8 mouse cellular contexts compared by ENCODE assay signal in the genomic region with DNA sequence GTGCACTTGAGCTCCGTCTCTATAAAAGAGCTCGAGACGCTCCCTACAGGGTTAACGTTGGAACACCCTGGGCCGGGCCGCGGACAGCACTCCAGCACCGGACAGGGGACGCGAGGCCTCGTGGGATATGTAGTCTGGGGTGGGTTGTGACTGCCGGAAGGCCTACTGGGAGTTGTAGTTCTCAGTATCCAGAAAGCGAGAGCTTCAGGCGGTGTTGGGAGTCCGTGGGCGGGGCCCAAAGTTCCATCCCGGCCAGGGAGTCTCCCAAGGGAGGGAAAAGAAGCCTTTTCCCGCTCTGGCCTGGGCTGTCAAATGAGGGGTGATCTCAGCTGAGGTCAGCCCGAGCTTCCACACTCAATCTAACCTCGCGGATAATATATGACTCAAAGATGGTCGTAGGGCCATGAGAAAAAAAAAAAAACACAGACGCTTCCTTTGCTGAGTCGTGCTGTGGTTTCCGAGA. TPM values are rescaled to one million over a fixed set of nuclear protein-coding genes. Genes with fewer than 3 reads are reported as not detected.
A peak's percentile ranks its signal among the peaks of the same experiment; 100 is the strongest.
DNase-seq lines count a peak whose midpoint lies in the region; ATAC-seq and TF ChIP-seq lines count a peak whose summit lies in the region.

No protein-coding gene starts in this region.

- WGBS in heart, embryonic 12.5 days = under 1% methylated on average over 25 of the region's 25 CpGs
- 0% methylated on average over 25 of the region's 25 CpGs for WGBS in kidney, postnatal 0 days
- WGBS in liver, embryonic 11.5 days = under 1% methylated on average over 25 of the region's 25 CpGs
- under 1% methylated on average over 25 of the region's 25 CpGs for WGBS in stomach, embryonic 14.5 days

- H3K79me3 ChIP-seq in C2C12 (ENCODE audit: low read depth) = peaks cover 15% of the 10 kb centered on the region

- no peak for TF ChIP-seq CTCF in C2C12 (IDR thresholded peaks at IDR 0.05; ENCODE audit: control insufficient read depth, insufficient read depth, insufficient read length)
- no peak for TF ChIP-seq CTCF in brain, embryonic 14.5 days (IDR thresholded peaks at IDR 0.05; ENCODE audit: borderline replicate concordance, extremely low read depth, insufficient read depth, insufficient read length)
- TF ChIP-seq CTCF in kidney, postnatal 0 days (IDR thresholded peaks at IDR 0.05; ENCODE audit: low read depth) = no peak

- H3K4me3 ChIP-seq in C2C12 (ENCODE audit: insufficient read depth, poor library complexity, severe bottlenecking) = peak overlapping the region; percentile 57
- peak overlapping the region; percentile 79 for H3K4me3 ChIP-seq in erythroblast, embryonic 14.5 days (replicated peaks)
- peak overlapping the region; percentile 68 for H3K4me3 ChIP-seq in heart, embryonic 12.5 days
- H3K4me3 ChIP-seq in kidney, postnatal 0 days (replicated peaks; ENCODE audit: low read depth, low read length) = peak overlapping the region; percentile 62
- peak overlapping the region; percentile 60 for H3K4me3 ChIP-seq in liver, embryonic 11.5 days (ENCODE audit: low read depth, low read length)
- H3K4me3 ChIP-seq in stomach, embryonic 14.5 days (ENCODE audit: low read depth, low read length) = peak overlapping the region; percentile 69

- peak overlapping the region; percentile 86 for H3K4me2 ChIP-seq in heart, embryonic 12.5 days
- H3K4me2 ChIP-seq in kidney, postnatal 0 days (ENCODE audit: low read length) = peak overlapping the region; percentile 77
- peak overlapping the region; percentile 79 for H3K4me2 ChIP-seq in liver, embryonic 11.5 days
- peak overlapping the region; percentile 94 for H3K4me2 ChIP-seq in stomach, embryonic 14.5 days (replicated peaks; ENCODE audit: low read depth, low read length)

- peaks cover 33% of the 10 kb centered on the region for H3K36me3 ChIP-seq in C2C12 (ENCODE audit: control insufficient read depth, insufficient read depth)
- H3K36me3 ChIP-seq in erythroblast, embryonic 14.5 days (ENCODE audit: control insufficient read depth) = peaks cover 32% of the 10 kb centered on the region
- H3K36me3 ChIP-seq in heart, embryonic 12.5 days = peaks cover 34% of the 10 kb centered on the region
- H3K36me3 ChIP-seq in kidney, postnatal 0 days (ENCODE audit: insufficient read depth, low read length) = peaks cover 24% of the 10 kb centered on the region
- H3K36me3 ChIP-seq in liver, embryonic 11.5 days (ENCODE audit: control insufficient read depth, insufficient read depth, low read length) = peaks cover 27% of the 10 kb centered on the region
- peaks cover 25% of the 10 kb centered on the region for H3K36me3 ChIP-seq in stomach, embryonic 14.5 days (ENCODE audit: control insufficient read depth, insufficient read depth, low read length)

- peak overlapping the region; percentile 78 for H3K9ac ChIP-seq in heart, embryonic 12.5 days
- peak overlapping the region; percentile 63 for H3K9ac ChIP-seq in kidney, postnatal 0 days (ENCODE audit: low read depth, low read length)
- H3K9ac ChIP-seq in liver, embryonic 11.5 days (ENCODE audit: low read depth, low read length) = peak overlapping the region; percentile 72
- peak overlapping the region; percentile 58 for H3K9ac ChIP-seq in stomach, embryonic 14.5 days (replicated peaks; ENCODE audit: low read depth, low read length)

- ATAC-seq in heart, embryonic 12.5 days (ENCODE audit: insufficient number of reproducible peaks, low FRiP score) = peak; percentile 95
- ATAC-seq in kidney, postnatal 0 days (replicated peaks; ENCODE audit: low FRiP score, low read depth) = peak; percentile 95
- ATAC-seq in liver, embryonic 11.5 days (replicated peaks; ENCODE audit: low FRiP score) = peak; percentile 94
- peak; percentile 94 for ATAC-seq in stomach, embryonic 14.5 days (ENCODE audit: insufficient number of reproducible peaks, insufficient read depth, low FRiP score, low read depth)

- H3K79me2 ChIP-seq in C2C12 (ENCODE audit: control insufficient read depth, insufficient read depth) = peaks cover 25% of the 10 kb centered on the region

- H3K27ac ChIP-seq in heart, embryonic 12.5 days (ENCODE audit: poor library complexity, severe bottlenecking) = peak overlapping the region; percentile 97
- peak overlapping the region; percentile 96 for H3K27ac ChIP-seq in kidney, postnatal 0 days
- H3K27ac ChIP-seq in liver, embryonic 11.5 days (ENCODE audit: low read depth, low read length) = peak overlapping the region; percentile 22; the same call in 1 of the 2 replicates
- H3K27ac ChIP-seq in stomach, embryonic 14.5 days (ENCODE audit: low read length) = peak overlapping the region; percentile 94

- H3K27me3 ChIP-seq in C2C12 (ENCODE audit: control insufficient read depth, insufficient read depth, insufficient read length) = no peaks in the 10 kb centered on the region
- peaks cover 12% of the 10 kb centered on the region for H3K27me3 ChIP-seq in erythroblast, embryonic 14.5 days (ENCODE audit: control insufficient read depth)
- peaks cover 14% of the 10 kb centered on the region; the same call in 1 of the 2 replicates for H3K27me3 ChIP-seq in heart, embryonic 12.5 days (replicated peaks)
- H3K27me3 ChIP-seq in kidney, postnatal 0 days (ENCODE audit: insufficient read depth, low read length) = no peaks in the 10 kb centered on the region
- H3K27me3 ChIP-seq in liver, embryonic 11.5 days (replicated peaks; ENCODE audit: control insufficient read depth, insufficient read depth, low read length) = peaks cover 5% of the 10 kb centered on the region
- no peaks in the 10 kb centered on the region for H3K27me3 ChIP-seq in stomach, embryonic 14.5 days (ENCODE audit: control insufficient read depth, insufficient read depth, low read length)

- peaks cover 28% of the 10 kb centered on the region for H3K4me1 ChIP-seq in erythroblast, embryonic 14.5 days (ENCODE audit: control insufficient read depth)
- H3K4me1 ChIP-seq in heart, embryonic 12.5 days (replicated peaks) = peaks cover 39% of the 10 kb centered on the region
- H3K4me1 ChIP-seq in kidney, postnatal 0 days (replicated peaks; ENCODE audit: insufficient read depth, low read length) = peaks cover 15% of the 10 kb centered on the region; the same call in 1 of the 2 replicates
- peaks cover 6% of the 10 kb centered on the region for H3K4me1 ChIP-seq in liver, embryonic 11.5 days (replicated peaks; ENCODE audit: control insufficient read depth, insufficient read depth, low read length)
- peaks cover 27% of the 10 kb centered on the region for H3K4me1 ChIP-seq in stomach, embryonic 14.5 days (ENCODE audit: control insufficient read depth, insufficient read depth, low read length)

- peaks cover 19% of the 10 kb centered on the region for H3K9me3 ChIP-seq in erythroblast, embryonic 14.5 days (ENCODE audit: control insufficient read depth, low read length)
- H3K9me3 ChIP-seq in heart, embryonic 12.5 days (replicated peaks) = peaks cover 18% of the 10 kb centered on the region
- H3K9me3 ChIP-seq in kidney, postnatal 0 days (replicated peaks; ENCODE audit: low read length) = no peaks in the 10 kb centered on the region
- peaks cover 3% of the 10 kb centered on the region; the same call in 1 of the 2 replicates for H3K9me3 ChIP-seq in liver, embryonic 11.5 days (ENCODE audit: control insufficient read depth, low read length)
- H3K9me3 ChIP-seq in stomach, embryonic 14.5 days (ENCODE audit: control insufficient read depth, low read depth, low read length) = no peaks in the 10 kb centered on the region

- H3ac ChIP-seq in C2C12 (ENCODE audit: control insufficient read depth, insufficient read length, low read depth) = peak overlapping the region; percentile 42

- TF ChIP-seq POLR2A in brain, embryonic 14.5 days (IDR thresholded peaks at IDR 0.05; ENCODE audit: borderline replicate concordance, extremely low read depth, insufficient read depth, insufficient read length, poor library complexity, severe bottlenecking) = 0 out of 2 replicates have a peak, but pooled peaks have one; percentile 16

- DNase-seq in brain, embryonic 14.5 days (ENCODE audit: low read depth) = peak; percentile 99
- peak; percentile 99 for DNase-seq in kidney, postnatal 0 days (ENCODE audit: low spot score)
- peak; percentile 89 for DNase-seq in liver, embryonic 11.5 days (ENCODE audit: low spot score)
- peak; percentile 91 for DNase-seq in naive thymus-derived CD4-positive, alpha-beta T cell, adult 2 months (ENCODE audit: low read depth)

TF ChIP-seq in C2C12, 6 proteins besides CTCF, POLR2A, EP300 and RAD21 (continues in another document):
- TF ChIP-seq USF1 (IDR thresholded peaks at IDR 0.05; ENCODE audit: low read depth) = no peak
- TF ChIP-seq MAX (IDR thresholded peaks at IDR 0.05) = no peak
- no peak for TF ChIP-seq MYOG (IDR thresholded peaks at IDR 0.05; ENCODE audit: control insufficient read depth, extremely low read depth, insufficient read length)
- no peak for TF ChIP-seq MYOD1 (IDR thresholded peaks at IDR 0.05; ENCODE audit: control insufficient read depth, insufficient read length, low read depth)
- TF ChIP-seq CEBPB (IDR thresholded peaks at IDR 0.05; ENCODE audit: low read depth) = no peak

RNA-seq across cellular contexts. Expression of a gene that starts 0.9 kb away (rescaled TPM):
- 5.2 TPM for polyA plus RNA-seq in C2C12 (2012; fragmentation: generic; extraction: Trizol)
- polyA plus RNA-seq in brain, embryonic 14.5 days (2012; rRNA removed) = 58.3 and 69.5 TPM in 2 replicates
- 0.17 and 0.27 TPM in 2 replicates for polyA plus RNA-seq in erythroblast, embryonic 14.5 days (2012)
- 24.7 and 24.9 TPM in 2 replicates for polyA plus RNA-seq in heart, embryonic 12.5 days (2016; fragmentation: Nextera tagmentation; extraction: Ambion mirVana)
- polyA plus RNA-seq in kidney, postnatal 0 days (2015; fragmentation: Nextera tagmentation; extraction: Ambion mirVana) = 13.8 and 15.2 TPM in 2 replicates
- 10.5 and 11.9 TPM in 2 replicates for polyA plus RNA-seq in liver, embryonic 11.5 days (2014; fragmentation: Nextera tagmentation; extraction: Ambion mirVana)
- 24.7 and 25.1 TPM in 2 replicates for polyA plus RNA-seq in stomach, embryonic 14.5 days (2014; fragmentation: Nextera tagmentation; extraction: Ambion mirVana)

RNA-seq across cellular contexts. Expression of a gene that starts 25.4 kb away (rescaled TPM):
- polyA plus RNA-seq in C2C12 (2012; fragmentation: generic; extraction: Trizol) = 38.4 TPM
- polyA plus RNA-seq in brain, embryonic 14.5 days (2012; rRNA removed) = 138 and 148 TPM in 2 replicates
- 5.8 and 6.6 TPM in 2 replicates for polyA plus RNA-seq in erythroblast, embryonic 14.5 days (2012)
- polyA plus RNA-seq in heart, embryonic 12.5 days (2016; fragmentation: Nextera tagmentation; extraction: Ambion mirVana) = 112 and 115 TPM in 2 replicates
- polyA plus RNA-seq in kidney, postnatal 0 days (2015; fragmentation: Nextera tagmentation; extraction: Ambion mirVana) = 121 and 130 TPM in 2 replicates
- 99.3 and 101 TPM in 2 replicates for polyA plus RNA-seq in liver, embryonic 11.5 days (2014; fragmentation: Nextera tagmentation; extraction: Ambion mirVana)
- 157 and 164 TPM in 2 replicates for polyA plus RNA-seq in stomach, embryonic 14.5 days (2014; fragmentation: Nextera tagmentation; extraction: Ambion mirVana)

RNA-seq across cellular contexts. Expression of a gene that starts 37.9 kb away (rescaled TPM):
- 2.8 TPM for polyA plus RNA-seq in C2C12 (2012; fragmentation: generic; extraction: Trizol)
- polyA plus RNA-seq in brain, embryonic 14.5 days (2012; rRNA removed) = 0.38 and 0.98 TPM in 2 replicates
- not detected in 2 replicates for polyA plus RNA-seq in erythroblast, embryonic 14.5 days (2012)
- 56.9 and 57.6 TPM in 2 replicates for polyA plus RNA-seq in heart, embryonic 12.5 days (2016; fragmentation: Nextera tagmentation; extraction: Ambion mirVana)
- polyA plus RNA-seq in kidney, postnatal 0 days (2015; fragmentation: Nextera tagmentation; extraction: Ambion mirVana) = 11.2 and 12.3 TPM in 2 replicates
- 16.4 and 17.3 TPM in 2 replicates for polyA plus RNA-seq in liver, embryonic 11.5 days (2014; fragmentation: Nextera tagmentation; extraction: Ambion mirVana)
- 19.7 and 19.8 TPM in 2 replicates for polyA plus RNA-seq in stomach, embryonic 14.5 days (2014; fragmentation: Nextera tagmentation; extraction: Ambion mirVana)

Comparison
In these comparisons a context has a peak if more than half of its experiments do, and no peak if none do; other contexts are left out.
1. Peak in every context shown above with its lines: DNase-seq, ATAC-seq, H3K4me3 ChIP-seq and H3K27ac ChIP-seq.
2. H3K27ac ChIP-seq: peak in every context shown above with its lines; median percentile 97 in heart, embryonic 12.5 days; 96 in kidney, postnatal 0 days; 94 in stomach, embryonic 14.5 days; 22 in liver, embryonic 11.5 days.